Mouse (Mus musculus): ENCODE measurements at regions not wholly inside any gene's neighbourhood (a gene's known extent, or its start where the extent isn't known, plus 50 kb on each side); places are given as distances from the start of the nearest gene placed in this dataset.

DNA sequence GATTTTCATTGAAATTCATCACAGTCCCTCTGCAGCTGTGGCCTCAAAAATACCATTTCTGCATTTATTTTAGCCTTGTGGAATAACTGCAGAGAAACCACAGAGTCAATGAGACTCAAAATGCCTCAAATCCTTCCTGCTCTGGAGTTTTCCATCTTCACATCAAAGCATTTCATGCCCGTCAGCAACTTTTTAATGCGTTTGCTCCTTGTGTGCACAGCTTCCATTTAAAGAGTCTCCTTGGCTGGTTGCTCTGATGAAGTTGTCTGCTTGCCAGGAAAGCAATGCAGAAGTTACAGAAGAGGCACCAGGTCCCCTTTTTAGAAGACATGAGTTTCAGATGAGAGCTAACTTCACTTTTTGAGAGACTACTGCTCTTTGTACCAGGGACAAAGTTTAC is 142.7 kb downstream of the Ahr start:
- Histone ChIP-seq H3K27me3 (ENCODE audit: control insufficient read depth in 1 of 2, insufficient read depth in 2 of 2, low read length in 2 of 2) (no peaks in the 10 kb centered on the region), H3K79me2 (ENCODE audit: control insufficient read depth, insufficient read depth, low read length, poor library complexity) (no peaks in the 10 kb centered on the region), H3K27ac (ENCODE audit: control insufficient read depth, low read depth, low read length) (no peak overlapping the region), H3K4me3 (ENCODE audit: control insufficient read depth in 1 of 2, insufficient read depth in 1 of 2, low read depth in 2 of 2, low read length in 2 of 2) (no peak overlapping the region), H3K4me1 (ENCODE audit: control insufficient read depth in 1 of 2, insufficient read depth in 2 of 2, low read length in 2 of 2) (no peaks in the 10 kb centered on the region), H3K9me3 (replicated peaks; ENCODE audit: insufficient read depth, low read length) (no peaks in the 10 kb centered on the region), H3K9ac (ENCODE audit: control insufficient read depth, low read depth, low read length, poor library complexity, severe bottlenecking) (no peak overlapping the region), H3K36me3 (ENCODE audit: control insufficient read depth in 1 of 2, insufficient read depth in 2 of 2, low read length in 2 of 2) (no peaks in the 10 kb centered on the region)
- TF ChIP-seq MAZ (IDR thresholded peaks at IDR 0.05; ENCODE audit: low read depth, low read length) = no peak
- TF ChIP-seq ZNF384 (IDR thresholded peaks at IDR 0.05; ENCODE audit: low read depth, low read length) = no peak
- TF ChIP-seq ZMIZ1 (IDR thresholded peaks at IDR 0.05; ENCODE audit: low read depth, low read length) = no peak
- TF ChIP-seq ZKSCAN1 (IDR thresholded peaks at IDR 0.05; ENCODE audit: low read depth, low read length) = no peak
- TF ChIP-seq NRF1 (IDR thresholded peaks at IDR 0.05; ENCODE audit: insufficient read depth, low read depth, low read length, poor library complexity, severe bottlenecking) = no peak
- no peak for TF ChIP-seq GATA1 (IDR thresholded peaks at IDR 0.05; ENCODE audit: low read depth, low read length)
- no peak for TF ChIP-seq UBTF (IDR thresholded peaks at IDR 0.05; ENCODE audit: borderline replicate concordance, insufficient read depth, low read depth, low read length)
- TF ChIP-seq GABPA (IDR thresholded peaks at IDR 0.05; ENCODE audit: low read depth, low read length) = no peak
- no peak for TF ChIP-seq USF2 (IDR thresholded peaks at IDR 0.05; ENCODE audit: borderline replicate concordance in 1 of 2, insufficient read depth in 1 of 2, low read depth in 1 of 2, low read length in 2 of 2)
- TF ChIP-seq BHLHE40 (IDR thresholded peaks at IDR 0.05; ENCODE audit: borderline replicate concordance, low read depth, low read length) = no peak
- TF ChIP-seq MAX (IDR thresholded peaks at IDR 0.05; ENCODE audit: low read length) = no peak
- TF ChIP-seq E2F4 (IDR thresholded peaks at IDR 0.05; ENCODE audit: borderline replicate concordance, low read depth, low read length) = no peak
- TF ChIP-seq TBP (IDR thresholded peaks at IDR 0.05; ENCODE audit: low read depth, low read length) = no peak
- no peak for TF ChIP-seq MYB (IDR thresholded peaks at IDR 0.05; ENCODE audit: low read depth, low read length)
- TF ChIP-seq ZC3H11A (IDR thresholded peaks at IDR 0.05; ENCODE audit: low read depth, low read length) = no peak
- no peak for DNase-seq (ENCODE audit: low read depth, low spot score)

DNA sequence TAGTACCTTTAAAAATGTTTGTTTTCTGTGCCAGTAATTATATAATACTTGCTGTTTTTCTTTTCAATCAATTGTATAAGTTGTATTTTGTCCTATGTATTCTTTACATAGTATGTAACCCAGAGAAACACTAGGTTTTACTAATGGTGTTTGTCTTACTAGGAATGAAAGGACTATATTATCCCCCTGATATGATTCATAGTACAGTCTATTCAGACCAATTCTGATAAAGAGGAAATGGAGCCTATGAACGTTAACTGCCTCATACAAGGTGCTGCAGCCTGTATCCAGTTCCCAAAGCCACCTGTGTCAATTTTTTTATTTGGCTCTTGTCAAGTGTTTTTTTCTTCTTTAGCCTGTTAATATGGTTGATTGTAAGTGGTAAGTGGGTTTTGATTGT is 144.6 kb downstream of the Ahr start:
- Histone ChIP-seq H3K4me3 (ENCODE audit: control insufficient read depth in 1 of 2, insufficient read depth in 1 of 2, low read depth in 2 of 2, low read length in 2 of 2) (no peak overlapping the region), H3K9me3 (replicated peaks; ENCODE audit: insufficient read depth, low read length) (no peaks in the 10 kb centered on the region), H3K36me3 (ENCODE audit: control insufficient read depth in 1 of 2, insufficient read depth in 2 of 2, low read length in 2 of 2) (no peaks in the 10 kb centered on the region), H3K27ac (ENCODE audit: control insufficient read depth, low read depth, low read length) (no peak overlapping the region), H3K9ac (ENCODE audit: control insufficient read depth, low read depth, low read length, poor library complexity, severe bottlenecking) (no peak overlapping the region), H3K27me3 (ENCODE audit: control insufficient read depth in 1 of 2, insufficient read depth in 2 of 2, low read length in 2 of 2) (no peaks in the 10 kb centered on the region), H3K4me1 (ENCODE audit: control insufficient read depth in 1 of 2, insufficient read depth in 2 of 2, low read length in 2 of 2) (no peaks in the 10 kb centered on the region), H3K79me2 (ENCODE audit: control insufficient read depth, insufficient read depth, low read length, poor library complexity) (no peaks in the 10 kb centered on the region)
- DNase-seq (ENCODE audit: low read depth, low spot score) = no peak
- TF ChIP-seq KAT2A (conservative IDR thresholded peaks at IDR 0.05; ENCODE audit: low read depth, low read length) (no peak), USF1 (IDR thresholded peaks at IDR 0.05; ENCODE audit: low read depth, low read length) (no peak), TBP (IDR thresholded peaks at IDR 0.05; ENCODE audit: low read depth, low read length) (no peak)
